Mouse (Mus musculus) bone marrow, adult 2 months (tissue): ENCODE measurements around the gene Rilp.

Experiments used
- CTCF ChIP-seq: fragments of 200-500 bp; IDR thresholded peaks from 2 replicates; pipeline ENCODE4 v1.5.1; 2011; ENCODE audit warnings: low read length, control low read depth; ENCODE audit not compliant: control insufficient read depth, insufficient read depth
- POLR2A ChIP-seq: fragments of 200-500 bp; IDR thresholded peaks from 2 replicates; pipeline ENCODE4 v1.6.1; 2011; ENCODE audit warnings: low read depth, mild to moderate bottlenecking, control low read depth, low read length, borderline replicate concordance; ENCODE audit not compliant: control insufficient read depth

- TF ChIP-seq CTCF: no peak
- TF ChIP-seq POLR2A: no peak
Observed at GRCm38 (mm10) chr11:75537025-75537414, 27.1 kb downstream of the Rilp start.
